Mouse (Mus musculus): ENCODE data around the gene Lingo3.

DNA sequence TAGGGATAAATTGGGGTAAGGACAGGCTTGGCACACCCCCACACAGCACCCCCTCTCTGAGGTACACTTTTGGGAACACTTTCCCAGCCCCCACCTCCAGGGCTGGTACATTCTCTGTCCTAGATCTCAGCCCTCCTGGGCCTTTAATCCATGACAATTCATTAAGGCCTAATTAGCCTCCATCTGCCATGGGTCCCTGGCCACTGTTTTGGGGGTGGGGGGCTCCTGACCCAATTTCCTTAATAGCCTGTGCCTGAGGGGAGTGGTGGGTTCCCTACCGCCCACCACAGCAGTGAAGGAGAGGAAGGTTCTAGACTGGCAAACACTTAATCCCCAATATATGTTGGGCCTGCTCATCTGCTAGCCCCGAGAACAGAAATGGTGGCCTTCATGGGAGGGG lies 2.2 kb downstream of the Lingo3 start:
- TF ChIP-seq CTCF (IDR thresholded peaks at IDR 0.05; ENCODE audit: low read depth, low read length) (no peak), GATA1 (IDR thresholded peaks at IDR 0.05; ENCODE audit: borderline replicate concordance, low read length) (no peak), GATA2 (IDR thresholded peaks at IDR 0.05; ENCODE audit: borderline replicate concordance, low read depth, low read length) (no peak), POLR2AphosphoS5 (IDR thresholded peaks at IDR 0.05; ENCODE audit: insufficient replicate concordance, low read depth, low read length) (no peak)

Data from G1E (cell line).